Mouse (Mus musculus): Measurements from ENCODE around the gene Tmem131.

DNA sequence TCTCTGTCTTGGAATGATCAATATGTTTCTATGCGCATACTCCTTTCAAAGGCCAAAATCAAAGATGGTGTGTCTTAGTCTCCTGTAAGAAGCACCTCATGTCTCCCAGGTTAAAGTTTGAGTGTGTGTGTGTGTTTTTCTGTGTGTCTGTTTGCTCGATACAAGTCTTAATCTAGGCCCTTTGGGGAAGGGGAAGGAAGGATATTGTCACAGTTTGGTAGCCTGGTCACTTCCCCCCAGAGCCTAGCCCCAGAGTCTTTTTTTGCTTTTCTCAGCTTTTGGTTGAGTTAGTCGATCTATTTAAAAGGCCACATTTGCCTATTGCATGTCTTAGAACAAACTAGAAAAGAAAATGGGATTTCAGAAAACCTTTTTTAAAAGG, 3.1 kb downstream of the Tmem131 start:
- no peak for TF ChIP-seq CTCF (IDR thresholded peaks at IDR 0.05; ENCODE audit: low read depth)
- no peak for TF ChIP-seq EP300 (IDR thresholded peaks at IDR 0.05; ENCODE audit: low read depth)
